Mouse (Mus musculus): ENCODE data around the gene Ak7. TPM values are rescaled to one million over a fixed set of nuclear protein-coding genes. Genes with fewer than 3 reads are reported as not detected.

Gene Ak7
- polyA plus RNA-seq, 1 experiment: 0.02 TPM

GRCm38 (mm10) chr12:105730851-105731460 lies 25.2 kb downstream of the Ak7 start:
- TF ChIP-seq TCF12 (IDR thresholded peaks at IDR 0.05; ENCODE audit: insufficient read depth, poor library complexity, severe bottlenecking) (no peak), CEBPB (IDR thresholded peaks at IDR 0.05; ENCODE audit: insufficient read depth, poor library complexity, severe bottlenecking) (no peak), USF1 (IDR thresholded peaks at IDR 0.05; ENCODE audit: low read depth) (no peak), REST (IDR thresholded peaks at IDR 0.05; ENCODE audit: insufficient read depth, insufficient read length) (no peak), MYOD1 (IDR thresholded peaks at IDR 0.05; ENCODE audit: control insufficient read depth in 1 of 3, insufficient read length in 2 of 3, low read depth in 2 of 3) (no peak), E2F4 (IDR thresholded peaks at IDR 0.05; ENCODE audit: insufficient read depth) (no peak), TCF3 (IDR thresholded peaks at IDR 0.05; ENCODE audit: insufficient read length, low read depth) (no peak), POLR2A (IDR thresholded peaks at IDR 0.05; ENCODE audit: insufficient read length, low read depth) (no peak), POLR2AphosphoS2 (IDR thresholded peaks at IDR 0.05; ENCODE audit: insufficient read length, low read depth) (no peak), MAX (IDR thresholded peaks at IDR 0.05; ENCODE audit: low read depth) (no peak), SRF (IDR thresholded peaks at IDR 0.05; ENCODE audit: control insufficient read depth, insufficient read length, low read depth) (no peak), MYOG (IDR thresholded peaks at IDR 0.05; ENCODE audit: control insufficient read depth in 1 of 3, insufficient read depth in 1 of 3, insufficient read length in 2 of 3, low read depth in 2 of 3) (no peak)
- H3K4me2 ChIP-seq (ENCODE audit: low read depth): no peak overlapping the region
- H3K4me3 ChIP-seq: no peak overlapping the region
- no peak overlapping the region for H3ac ChIP-seq (ENCODE audit: control insufficient read depth, insufficient read length)
- no peaks in the 10 kb centered on the region for H3K36me3 ChIP-seq (ENCODE audit: control insufficient read depth, insufficient read depth)
- no peaks in the 10 kb centered on the region for H3K79me2 ChIP-seq (ENCODE audit: control insufficient read depth, insufficient read depth)
- H3K27me3 ChIP-seq (ENCODE audit: control insufficient read depth, insufficient read depth, insufficient read length): no peaks in the 10 kb centered on the region

GRCm38 (mm10) chr12:105733370-105734159 lies 27.8 kb downstream of the Ak7 start:
- TF ChIP-seq POLR2A (IDR thresholded peaks at IDR 0.05; ENCODE audit: insufficient read length, low read depth): no peak
- TF ChIP-seq TCF12 (IDR thresholded peaks at IDR 0.05; ENCODE audit: insufficient read depth, poor library complexity, severe bottlenecking): no peak
- H3K4me3 ChIP-seq: no peak overlapping the region
- H3ac ChIP-seq (ENCODE audit: control insufficient read depth, insufficient read length): no peak overlapping the region
- H3K79me2 ChIP-seq (ENCODE audit: control insufficient read depth, insufficient read depth): no peaks in the 10 kb centered on the region
- H3K4me2 ChIP-seq (ENCODE audit: low read depth): no peak overlapping the region
- H3K36me3 ChIP-seq (ENCODE audit: control insufficient read depth, insufficient read depth): no peaks in the 10 kb centered on the region
- no peaks in the 10 kb centered on the region for H3K27me3 ChIP-seq (ENCODE audit: control insufficient read depth, insufficient read depth, insufficient read length)

GRCm38 (mm10) chr12:105735226-105735888 lies 29.6 kb downstream of the Ak7 start:
- no peak overlapping the region for H3K4me3 ChIP-seq
- TF ChIP-seq TCF12 (IDR thresholded peaks at IDR 0.05; ENCODE audit: insufficient read depth, poor library complexity, severe bottlenecking) (no peak), MAX (IDR thresholded peaks at IDR 0.05; ENCODE audit: low read depth) (no peak), POLR2A (IDR thresholded peaks at IDR 0.05; ENCODE audit: insufficient read length, low read depth) (no peak), TCF3 (IDR thresholded peaks at IDR 0.05; ENCODE audit: insufficient read length, low read depth) (no peak), REST (IDR thresholded peaks at IDR 0.05; ENCODE audit: insufficient read depth, insufficient read length) (no peak), SRF (IDR thresholded peaks at IDR 0.05; ENCODE audit: control insufficient read depth, insufficient read length, low read depth) (no peak), E2F4 (IDR thresholded peaks at IDR 0.05; ENCODE audit: insufficient read depth) (no peak), MYOG (IDR thresholded peaks at IDR 0.05; ENCODE audit: control insufficient read depth in 1 of 3, insufficient read depth in 1 of 3, insufficient read length in 2 of 3, low read depth in 2 of 3) (no peak), USF1 (IDR thresholded peaks at IDR 0.05; ENCODE audit: low read depth) (no peak), POLR2AphosphoS2 (IDR thresholded peaks at IDR 0.05; ENCODE audit: insufficient read length, low read depth) (no peak), MYOD1 (IDR thresholded peaks at IDR 0.05; ENCODE audit: control insufficient read depth in 1 of 3, insufficient read length in 2 of 3, low read depth in 2 of 3) (no peak), CEBPB (IDR thresholded peaks at IDR 0.05; ENCODE audit: insufficient read depth, poor library complexity, severe bottlenecking) (no peak)
- H3K27me3 ChIP-seq (ENCODE audit: control insufficient read depth, insufficient read depth, insufficient read length): no peaks in the 10 kb centered on the region
- H3ac ChIP-seq (ENCODE audit: control insufficient read depth, insufficient read length): no peak overlapping the region
- H3K79me2 ChIP-seq (ENCODE audit: control insufficient read depth, insufficient read depth): no peaks in the 10 kb centered on the region
- H3K4me2 ChIP-seq (ENCODE audit: low read depth): no peak overlapping the region
- H3K36me3 ChIP-seq (ENCODE audit: control insufficient read depth, insufficient read depth): no peaks in the 10 kb centered on the region

- H3K79me2 ChIP-seq (ENCODE audit: control insufficient read depth, insufficient read depth): no peaks in the 10 kb centered on the region
- H3K4me2 ChIP-seq (ENCODE audit: low read depth): no peak overlapping the region
- H3K27me3 ChIP-seq (ENCODE audit: control insufficient read depth, insufficient read depth, insufficient read length): no peaks in the 10 kb centered on the region
- H3ac ChIP-seq (ENCODE audit: control insufficient read depth, insufficient read length): no peak overlapping the region
- H3K4me3 ChIP-seq: no peak overlapping the region
- H3K36me3 ChIP-seq (ENCODE audit: control insufficient read depth, insufficient read depth): no peaks in the 10 kb centered on the region
- TF ChIP-seq USF1 (IDR thresholded peaks at IDR 0.05; ENCODE audit: low read depth): no peak
- no peak for TF ChIP-seq TCF12 (IDR thresholded peaks at IDR 0.05; ENCODE audit: insufficient read depth, poor library complexity, severe bottlenecking)
- TF ChIP-seq REST (IDR thresholded peaks at IDR 0.05; ENCODE audit: insufficient read depth, insufficient read length): no peak
- TF ChIP-seq POLR2A (IDR thresholded peaks at IDR 0.05; ENCODE audit: insufficient read length, low read depth): no peak
- no peak for TF ChIP-seq TCF3 (IDR thresholded peaks at IDR 0.05; ENCODE audit: insufficient read length, low read depth)
- TF ChIP-seq MYOG (IDR thresholded peaks at IDR 0.05; ENCODE audit: control insufficient read depth in 1 of 3, insufficient read depth in 1 of 3, insufficient read length in 2 of 3, low read depth in 2 of 3): no peak
- TF ChIP-seq E2F4 (IDR thresholded peaks at IDR 0.05; ENCODE audit: insufficient read depth): no peak
- TF ChIP-seq CEBPB (IDR thresholded peaks at IDR 0.05; ENCODE audit: insufficient read depth, poor library complexity, severe bottlenecking): no peak
- TF ChIP-seq MAX (IDR thresholded peaks at IDR 0.05; ENCODE audit: low read depth): no peak
- no peak for TF ChIP-seq SRF (IDR thresholded peaks at IDR 0.05; ENCODE audit: control insufficient read depth, insufficient read length, low read depth)
- no peak for TF ChIP-seq MYOD1 (IDR thresholded peaks at IDR 0.05; ENCODE audit: control insufficient read depth in 1 of 3, insufficient read length in 2 of 3, low read depth in 2 of 3)
- TF ChIP-seq POLR2AphosphoS2 (IDR thresholded peaks at IDR 0.05; ENCODE audit: insufficient read length, low read depth): no peak
Measured at GRCm38 (mm10) chr12:105735889-105736251, 30.1 kb downstream of the Ak7 start.

Measured in myocyte (in vitro differentiated cells).